Mouse (Mus musculus) kidney, embryonic 14.5 days (tissue): ENCODE data around the gene Pnkd. TPM values are rescaled to one million over a fixed set of nuclear protein-coding genes. Genes with fewer than 3 reads are reported as not detected.

ENCODE experiments used
- ATAC-seq: fragments of 200-750 bp; cut with Nextera tagmentation; 2 replicates; pipeline ENCODE4 v1.8.0; 2017; ENCODE audit warnings: moderate number of reproducible peaks, mild to moderate bottlenecking, moderate TSS enrichment, moderate library complexity; ENCODE audit not compliant: low FRiP score, low TSS enrichment
- H3K27ac ChIP-seq: fragments of 300-500 bp; sonication (generic); 2 replicates; pipeline ENCODE4 v1.5.1; 2014; ENCODE audit warnings: low read depth, mild to moderate bottlenecking, low read length, moderate library complexity, mixed read lengths
- H3K27me3 ChIP-seq: fragments of 300-500 bp; sonication (generic); 2 replicates; pipeline ENCODE4 v1.6.1; 2014; ENCODE audit warnings: mild to moderate bottlenecking, low read length; ENCODE audit not compliant: control insufficient read depth, insufficient read depth
- H3K36me3 ChIP-seq: fragments of 300-500 bp; sonication (generic); 2 replicates; pipeline ENCODE4 v1.6.1; 2014; ENCODE audit warnings: low read length, mixed read lengths; ENCODE audit not compliant: control insufficient read depth, insufficient read depth
- H3K4me1 ChIP-seq: fragments of 300-500 bp; sonication (generic); 2 replicates; pipeline ENCODE4 v1.6.1; 2014; ENCODE audit warnings: low read length, mixed read lengths; ENCODE audit not compliant: control insufficient read depth, insufficient read depth
- H3K4me2 ChIP-seq: fragments of 300-500 bp; sonication (generic); replicated peaks from 2 replicates; pipeline ENCODE4 v1.6.1; 2014; ENCODE audit warnings: low read depth, mild to moderate bottlenecking, low read length
- H3K4me3 ChIP-seq: fragments of 300-500 bp; sonication (generic); 2 replicates; pipeline ENCODE4 v1.5.1; 2014; ENCODE audit warnings: mild to moderate bottlenecking, low read length
- H3K9ac ChIP-seq: fragments of 300-500 bp; sonication (generic); 2 replicates; pipeline ENCODE4 v1.6.1; 2014; ENCODE audit warnings: low read depth, mild to moderate bottlenecking, low read length, moderate library complexity
- H3K9me3 ChIP-seq: fragments of 300-500 bp; sonication (generic); 2 replicates; pipeline ENCODE4 v1.6.1; 2016; ENCODE audit warnings: low read length; ENCODE audit not compliant: control insufficient read depth
- WGBS: fragments of 180-500 bp; shearing (Covaris S2); extraction: QIAGEN DNeasy Blood & Tissue Kit; methylation state at CpG from one replicate; pipeline ENCODE4 v1.1.7; 2014; 5-methylcytosine and 5-hydroxymethylcytosine counted together
- polyA plus RNA-seq: library from polyadenylated mRNA; unstranded; fragments of >200 nt; fragmentation: Nextera tagmentation; extraction: Ambion mirVana; gene quantifications from 2 replicates; pipeline ENCODE4 v1.2.1, GENCODE M21; 2014

Gene Pnkd
- polyA plus RNA-seq, 1 experiment from 2014 or later: 126 TPM

DNA sequence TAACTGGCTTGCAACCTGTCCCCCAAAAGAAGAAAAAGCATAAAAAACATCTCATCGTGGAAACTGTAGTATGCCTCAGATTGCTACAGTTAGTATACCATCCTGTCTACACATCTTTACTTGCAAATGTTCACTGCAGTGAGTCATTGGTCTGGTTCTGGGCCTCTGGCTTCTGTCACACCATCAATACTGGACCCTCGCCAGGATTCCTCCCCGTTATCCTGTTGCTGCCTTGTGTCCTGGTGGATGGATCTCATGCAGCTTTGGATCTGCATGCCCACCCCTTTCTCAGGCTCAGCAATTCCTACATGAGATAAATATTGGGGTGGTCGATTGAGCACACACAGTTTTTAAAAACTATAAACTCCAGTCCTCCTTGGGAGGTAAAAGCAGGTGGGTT is 13.1 kb upstream of the Pnkd start:
- no peak overlapping the region for H3K27ac ChIP-seq
- no peak overlapping the region for H3K4me2 ChIP-seq
- no peaks in the 10 kb centered on the region for H3K27me3 ChIP-seq
- ATAC-seq: no peak
- peaks cover 13% of the 10 kb centered on the region for H3K4me1 ChIP-seq
- H3K4me3 ChIP-seq: no peak overlapping the region
- H3K9ac ChIP-seq: no peak overlapping the region
- WGBS: 80% methylated on average over 4 of the region's 4 CpGs
- no peaks in the 10 kb centered on the region for H3K9me3 ChIP-seq
- peaks cover 27% of the 10 kb centered on the region for H3K36me3 ChIP-seq

DNA sequence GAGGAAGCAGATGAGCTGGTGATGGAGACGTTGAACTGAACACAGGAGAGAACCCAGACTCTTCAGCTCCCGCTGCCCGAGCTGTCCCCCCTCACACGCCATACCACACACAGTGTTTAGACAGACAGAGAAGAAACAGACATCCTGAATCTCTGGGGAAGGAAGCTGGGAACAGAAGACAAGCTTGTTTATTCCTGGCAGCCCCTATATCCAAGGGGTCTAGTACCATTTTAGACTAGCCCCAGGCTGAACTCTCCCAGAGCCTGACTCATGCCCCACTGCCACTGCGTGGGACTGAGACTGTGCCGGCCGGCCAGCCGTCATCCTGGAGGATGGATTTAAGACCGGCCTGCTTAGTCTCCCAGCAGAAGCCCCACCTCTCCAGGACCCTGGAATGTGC is 9.7 kb upstream of the Pnkd start:
- Histone ChIP-seq H3K4me2 (no peak overlapping the region), H3K4me1 (peaks cover 17% of the 10 kb centered on the region), H3K4me3 (no peak overlapping the region), H3K9me3 (no peaks in the 10 kb centered on the region), H3K27me3 (no peaks in the 10 kb centered on the region), H3K27ac (peak overlapping the region; percentile 19; the same call in 1 of the 2 replicates), H3K9ac (no peak overlapping the region), H3K36me3 (peaks cover 12% of the 10 kb centered on the region)
- peak; percentile 43; the same call in 1 of the 2 replicates for ATAC-seq
- WGBS: 10% methylated on average over 9 of the region's 9 CpGs

- Histone ChIP-seq H3K36me3 (peaks cover 32% of the 10 kb centered on the region), H3K27ac (no peak overlapping the region), H3K4me3 (no peak overlapping the region), H3K9me3 (no peaks in the 10 kb centered on the region), H3K4me2 (no peak overlapping the region), H3K4me1 (peaks cover 17% of the 10 kb centered on the region), H3K27me3 (no peaks in the 10 kb centered on the region), H3K9ac (no peak overlapping the region)
- ATAC-seq: 0 out of 2 replicates have a peak, but pooled peaks have one; percentile 26
- 63% methylated on average over 6 of the region's 6 CpGs for WGBS
These were observed 7.7 kb upstream of the Pnkd start for GRCm38 (mm10) chr1:74277041-74277440.

GRCm38 (mm10) chr1:74277883-74278537 is 6.7 kb upstream of the Pnkd start:
- 0 out of 2 replicates have a peak overlapping the region, but pooled peaks have one; percentile 28 for H3K9ac ChIP-seq
- 0 out of 2 replicates have a peak overlapping the region, but pooled peaks have one; percentile 2 for H3K4me2 ChIP-seq
- H3K4me1 ChIP-seq: peaks cover 17% of the 10 kb centered on the region
- ATAC-seq: peak; percentile 40; the same call in 1 of the 2 replicates
- H3K4me3 ChIP-seq: no peak overlapping the region
- H3K27me3 ChIP-seq: no peaks in the 10 kb centered on the region
- H3K9me3 ChIP-seq: no peaks in the 10 kb centered on the region
- peaks cover 42% of the 10 kb centered on the region for H3K36me3 ChIP-seq
- H3K27ac ChIP-seq: no peak overlapping the region
- 28% methylated on average over 8 of the region's 8 CpGs for WGBS

GRCm38 (mm10) chr1:74278538-74278937 is 6.2 kb upstream of the Pnkd start, which contains the start of gene Gpbar1:
Gpbar1 (plus strand) TSS chr1:74278550.
- Histone ChIP-seq H3K9me3 (no peaks in the 10 kb centered on the region), H3K36me3 (peaks cover 45% of the 10 kb centered on the region), H3K27me3 (no peaks in the 10 kb centered on the region), H3K27ac (no peak within 1 kb of the TSS), H3K4me1 (peaks cover 17% of the 10 kb centered on the region), H3K9ac (0 out of 2 replicates have a peak within 1 kb of the TSS, but pooled peaks have one; percentile 28), H3K4me3 (no peak within 1 kb of the TSS), H3K4me2 (0 out of 2 replicates have a peak within 1 kb of the TSS, but pooled peaks have one; percentile 2)
- WGBS: 91% methylated on average over 10 of the region's 10 CpGs
- no peak for ATAC-seq

GRCm38 (mm10) chr1:74278988-74279387 is 5.7 kb upstream of the Pnkd start:
- WGBS: 85% methylated on average over 11 of the region's 11 CpGs
- Histone ChIP-seq H3K9me3 (no peaks in the 10 kb centered on the region), H3K4me1 (peaks cover 21% of the 10 kb centered on the region), H3K4me3 (no peak overlapping the region), H3K4me2 (no peak overlapping the region), H3K9ac (no peak overlapping the region), H3K36me3 (peaks cover 45% of the 10 kb centered on the region), H3K27ac (no peak overlapping the region), H3K27me3 (no peaks in the 10 kb centered on the region)
- no peak for ATAC-seq

GRCm38 (mm10) chr1:74280591-74281325 is 4.0 kb upstream of the Pnkd start:
- Histone ChIP-seq H3K4me1 (peaks cover 11% of the 10 kb centered on the region), H3K27ac (no peak overlapping the region), H3K9ac (no peak overlapping the region), H3K4me3 (no peak overlapping the region), H3K36me3 (peaks cover 45% of the 10 kb centered on the region), H3K4me2 (no peak overlapping the region), H3K9me3 (no peaks in the 10 kb centered on the region), H3K27me3 (no peaks in the 10 kb centered on the region)
- no peak for ATAC-seq
- 94% methylated on average over 14 of the region's 14 CpGs for WGBS

GRCm38 (mm10) chr1:74281372-74281771 is 3.4 kb upstream of the Pnkd start:
- no peak overlapping the region for H3K9ac ChIP-seq
- H3K9me3 ChIP-seq: no peaks in the 10 kb centered on the region
- no peak overlapping the region for H3K4me3 ChIP-seq
- H3K36me3 ChIP-seq: peaks cover 45% of the 10 kb centered on the region
- 94% methylated on average over 2 of the region's 2 CpGs for WGBS
- H3K27me3 ChIP-seq: no peaks in the 10 kb centered on the region
- peaks cover 13% of the 10 kb centered on the region for H3K4me1 ChIP-seq
- H3K4me2 ChIP-seq: no peak overlapping the region
- no peak for ATAC-seq
- no peak overlapping the region for H3K27ac ChIP-seq

- Histone ChIP-seq H3K9ac (no peak overlapping the region), H3K4me2 (no peak overlapping the region), H3K9me3 (no peaks in the 10 kb centered on the region), H3K27me3 (no peaks in the 10 kb centered on the region), H3K27ac (no peak overlapping the region), H3K4me1 (peaks cover 13% of the 10 kb centered on the region), H3K36me3 (peaks cover 45% of the 10 kb centered on the region), H3K4me3 (no peak overlapping the region)
- ATAC-seq: no peak
- 94% methylated on average over 8 of the region's 8 CpGs for WGBS
These were observed 2.8 kb upstream of the Pnkd start for GRCm38 (mm10) chr1:74281886-74282285.
